Mouse (Mus musculus): ENCODE results near the gene Coro1c. TPM values are rescaled to one million over a fixed set of nuclear protein-coding genes. Genes with fewer than 3 reads are reported as not detected.

Coro1c gene
- polyA plus RNA-seq (2014; fragmentation: Nextera tagmentation; extraction: Ambion mirVana): 151 and 165 TPM in 2 replicates

GRCm38 (mm10) chr5:113908592-113909441 is at the start of gene Coro1c:
Gene Coro1c, minus strand, starts transcription at chr5:113908758.
- peak; percentile 85 for TF ChIP-seq CTCF (IDR thresholded peaks at IDR 0.05; ENCODE audit: low read depth)
- H3K9me3 ChIP-seq (ENCODE audit: low read depth, low read length): no peaks in the 10 kb centered on the region

GRCm38 (mm10) chr5:113956510-113956909 is 48.0 kb upstream of the Coro1c start:
- DNase-seq: peak; percentile 94
- no peak overlapping the region for H3K27ac ChIP-seq (ENCODE audit: low read depth)
- 0 out of 2 replicates have a peak, but pooled peaks cover 4% of the 10 kb centered on the region for H3K4me1 ChIP-seq (ENCODE audit: insufficient read depth)
- no peaks in the 10 kb centered on the region for H3K27me3 ChIP-seq (ENCODE audit: insufficient read depth, low read length)
- no peak overlapping the region for H3K4me3 ChIP-seq (ENCODE audit: low read depth, low read length)
- no peak overlapping the region for H3K9ac ChIP-seq
- no peak overlapping the region for H3K4me2 ChIP-seq
- no peak; the same call in 1 of the 2 replicates for ATAC-seq (ENCODE audit: insufficient read depth)
- peak; percentile 94 for TF ChIP-seq CTCF (IDR thresholded peaks at IDR 0.05; ENCODE audit: low read depth)
- H3K36me3 ChIP-seq (ENCODE audit: insufficient read depth): peaks cover 62% of the 10 kb centered on the region
- WGBS: 11% methylated on average over 4 of the region's 4 CpGs
- H3K9me3 ChIP-seq (ENCODE audit: low read depth, low read length): no peaks in the 10 kb centered on the region

More at GRCm38 (mm10) chr5:113908592-113909441, at the start of gene Coro1c:
- H3K27me3 ChIP-seq (ENCODE audit: insufficient read depth, low read length): no peaks in the 10 kb centered on the region
- under 1% methylated on average over 68 of the region's 68 CpGs for WGBS
- peaks cover 19% of the 10 kb centered on the region for H3K4me1 ChIP-seq (ENCODE audit: insufficient read depth)
- no peaks in the 10 kb centered on the region for H3K36me3 ChIP-seq (ENCODE audit: insufficient read depth)
- H3K4me2 ChIP-seq: peak within 1 kb of the TSS; percentile 78
- ATAC-seq (ENCODE audit: insufficient read depth): peak; percentile 89
- peak within 1 kb of the TSS; percentile 96 for H3K4me3 ChIP-seq (ENCODE audit: low read depth, low read length)
- H3K9ac ChIP-seq: peak within 1 kb of the TSS; percentile 93
- peak within 1 kb of the TSS; percentile 97 for H3K27ac ChIP-seq (ENCODE audit: low read depth)
- peak; percentile 99 for DNase-seq

DNA sequence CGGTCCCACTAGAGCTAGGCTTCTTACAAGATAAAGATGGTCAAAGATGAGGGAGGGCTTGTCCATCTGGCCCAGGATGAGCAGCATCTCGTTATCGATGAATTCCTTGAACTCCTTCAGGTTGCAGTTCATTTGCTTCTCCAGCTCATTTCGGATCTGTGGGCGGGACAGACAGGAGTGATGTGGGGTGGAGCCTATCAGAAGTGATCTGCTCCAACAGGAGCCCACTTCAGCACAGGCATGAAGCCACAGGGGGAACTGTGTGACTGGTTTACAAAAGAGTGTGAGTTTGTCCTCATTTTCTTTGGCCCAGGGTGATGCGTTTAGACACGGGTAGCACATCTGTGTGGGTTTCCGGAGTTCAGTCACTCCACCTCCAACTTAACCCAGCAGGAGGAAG is 47.1 kb upstream of the Coro1c start:
- H3K27me3 ChIP-seq (ENCODE audit: insufficient read depth, low read length): no peaks in the 10 kb centered on the region
- no peak for DNase-seq
- H3K4me1 ChIP-seq (ENCODE audit: insufficient read depth): 0 out of 2 replicates have a peak, but pooled peaks cover 4% of the 10 kb centered on the region
- no peak overlapping the region for H3K4me2 ChIP-seq
- no peak overlapping the region for H3K27ac ChIP-seq (ENCODE audit: low read depth)
- H3K9ac ChIP-seq: no peak overlapping the region
- H3K36me3 ChIP-seq (ENCODE audit: insufficient read depth): peaks cover 62% of the 10 kb centered on the region
- 89% methylated on average over 8 of the region's 8 CpGs for WGBS
- no peak for ATAC-seq (ENCODE audit: insufficient read depth)
- no peak for TF ChIP-seq CTCF (IDR thresholded peaks at IDR 0.05; ENCODE audit: low read depth)
- H3K9me3 ChIP-seq (ENCODE audit: low read depth, low read length): no peaks in the 10 kb centered on the region
- H3K4me3 ChIP-seq (ENCODE audit: low read depth, low read length): no peak overlapping the region

- no peak for ATAC-seq (ENCODE audit: insufficient read depth)
- Histone ChIP-seq H3K27ac (ENCODE audit: low read depth) (no peak overlapping the region), H3K4me3 (ENCODE audit: low read depth, low read length) (no peak overlapping the region), H3K9ac (no peak overlapping the region), H3K27me3 (ENCODE audit: insufficient read depth, low read length) (no peaks in the 10 kb centered on the region), H3K4me1 (ENCODE audit: insufficient read depth) (0 out of 2 replicates have a peak, but pooled peaks cover 4% of the 10 kb centered on the region), H3K9me3 (ENCODE audit: low read depth, low read length) (no peaks in the 10 kb centered on the region), H3K4me2 (no peak overlapping the region), H3K36me3 (ENCODE audit: insufficient read depth) (peaks cover 66% of the 10 kb centered on the region)
- TF ChIP-seq CTCF (IDR thresholded peaks at IDR 0.05; ENCODE audit: low read depth): no peak
- no peak for DNase-seq
- WGBS: 88% methylated on average over 5 of the region's 5 CpGs
Observed at GRCm38 (mm10) chr5:113955281-113955680, 46.7 kb upstream of the Coro1c start.

DNA sequence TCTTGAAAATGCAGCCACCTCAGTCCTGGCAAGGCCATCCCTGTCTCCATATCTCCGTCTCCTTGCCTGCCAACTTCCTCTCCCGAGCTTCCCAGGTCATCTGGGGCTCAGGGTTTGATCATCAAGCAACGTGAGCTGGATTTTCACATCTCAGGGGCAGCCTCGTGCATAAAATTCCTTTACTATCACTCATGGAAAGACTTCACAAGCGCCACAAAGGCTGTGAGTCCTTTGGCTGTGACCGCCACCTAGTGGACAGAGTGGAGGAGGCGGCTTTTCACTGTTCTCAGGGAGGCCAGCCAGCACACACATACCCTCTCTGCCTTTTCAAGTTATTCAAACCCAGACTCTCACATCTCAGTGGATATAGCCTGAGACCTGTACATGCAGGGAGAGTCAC is 45.9 kb upstream of the Coro1c start:
- Histone ChIP-seq H3K4me3 (ENCODE audit: low read depth, low read length) (no peak overlapping the region), H3K4me1 (ENCODE audit: insufficient read depth) (no peaks in the 10 kb centered on the region), H3K9me3 (ENCODE audit: low read depth, low read length) (no peaks in the 10 kb centered on the region), H3K9ac (no peak overlapping the region), H3K27me3 (ENCODE audit: insufficient read depth, low read length) (no peaks in the 10 kb centered on the region), H3K4me2 (no peak overlapping the region), H3K27ac (ENCODE audit: low read depth) (no peak overlapping the region), H3K36me3 (ENCODE audit: insufficient read depth) (peaks cover 72% of the 10 kb centered on the region)
- ATAC-seq (ENCODE audit: insufficient read depth): peak; percentile 54; the same call in 1 of the 2 replicates
- DNase-seq: peak; percentile 96
- peak; percentile 97 for TF ChIP-seq CTCF (IDR thresholded peaks at IDR 0.05; ENCODE audit: low read depth)
- 6% methylated on average over 7 of the region's 7 CpGs for WGBS

GRCm38 (mm10) chr5:113952519-113952918 is 44.0 kb upstream of the Coro1c start:
- H3K9ac ChIP-seq: no peak overlapping the region
- no peaks in the 10 kb centered on the region for H3K27me3 ChIP-seq (ENCODE audit: insufficient read depth, low read length)
- no peak for TF ChIP-seq CTCF (IDR thresholded peaks at IDR 0.05; ENCODE audit: low read depth)
- no peak for ATAC-seq (ENCODE audit: insufficient read depth)
- peak overlapping the region; percentile 14; the same call in 1 of the 2 replicates for H3K27ac ChIP-seq (ENCODE audit: low read depth)
- peaks cover 78% of the 10 kb centered on the region for H3K36me3 ChIP-seq (ENCODE audit: insufficient read depth)
- no peak for DNase-seq
- H3K9me3 ChIP-seq (ENCODE audit: low read depth, low read length): no peaks in the 10 kb centered on the region
- no peaks in the 10 kb centered on the region for H3K4me1 ChIP-seq (ENCODE audit: insufficient read depth)
- WGBS: 49% methylated on average over 10 of the region's 10 CpGs
- no peak overlapping the region for H3K4me2 ChIP-seq
- no peak overlapping the region for H3K4me3 ChIP-seq (ENCODE audit: low read depth, low read length)

- H3K9ac ChIP-seq: no peak overlapping the region
- no peaks in the 10 kb centered on the region for H3K9me3 ChIP-seq (ENCODE audit: low read depth, low read length)
- DNase-seq (no peak), ATAC-seq (ENCODE audit: insufficient read depth) (no peak)
- H3K27ac ChIP-seq (ENCODE audit: low read depth): 0 out of 2 replicates have a peak overlapping the region, but pooled peaks have one; percentile 5
- H3K4me2 ChIP-seq: no peak overlapping the region
- H3K4me1 ChIP-seq (ENCODE audit: insufficient read depth): no peaks in the 10 kb centered on the region
- WGBS: 25% methylated on average over 11 of the region's 11 CpGs
- peaks cover 76% of the 10 kb centered on the region for H3K36me3 ChIP-seq (ENCODE audit: insufficient read depth)
- H3K27me3 ChIP-seq (ENCODE audit: insufficient read depth, low read length): no peaks in the 10 kb centered on the region
- TF ChIP-seq CTCF (IDR thresholded peaks at IDR 0.05; ENCODE audit: low read depth): no peak
- H3K4me3 ChIP-seq (ENCODE audit: low read depth, low read length): no peak overlapping the region
Observed at GRCm38 (mm10) chr5:113951693-113952071, 43.1 kb upstream of the Coro1c start.
